In the genomic region with DNA sequence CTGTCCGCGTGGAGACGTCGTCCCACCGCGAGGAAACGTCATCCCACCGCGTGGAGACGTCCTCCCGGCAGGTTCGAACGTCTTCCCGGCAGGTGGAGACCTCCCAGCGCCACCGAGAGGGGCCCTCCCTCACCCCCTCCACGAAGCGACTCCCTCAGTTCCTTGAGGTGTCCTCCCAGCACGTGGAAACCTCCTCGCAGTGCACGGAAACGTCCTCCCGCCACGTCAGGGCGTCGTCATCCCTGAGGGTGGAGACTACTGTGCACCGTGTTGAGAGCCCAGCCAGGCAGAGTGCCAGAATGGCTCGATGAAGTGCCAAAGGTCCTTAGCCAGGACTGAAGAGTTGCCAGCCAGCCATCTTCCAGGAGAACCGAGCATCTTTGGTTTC, we compare ENCODE assay signal across 8 mouse cellular contexts. TPM values are rescaled to one million over a fixed set of nuclear protein-coding genes. Genes with fewer than 3 reads are reported as not detected.
DNase-seq lines count a peak whose midpoint lies in the region; ATAC-seq and TF ChIP-seq lines count a peak whose summit lies in the region.

A gene (minus strand): TSS at position 183 of the 388 bp plus-strand sequence.

- H3K4me1 ChIP-seq in hindbrain, embryonic 16.5 days (ENCODE audit: control insufficient read depth, insufficient read depth, low read depth, low read length): peaks cover 19% of the 10 kb centered on the region

- peaks cover 10% of the 10 kb centered on the region; the same call in 1 of the 2 replicates for H3K79me2 ChIP-seq in macrophage (ENCODE audit: inconsistent target)

- peak within 1 kb of the TSS; percentile 95 for H3K4me2 ChIP-seq in hindbrain, embryonic 16.5 days (ENCODE audit: low read length)

- H3K36me3 ChIP-seq in hindbrain, embryonic 16.5 days (ENCODE audit: control insufficient read depth, insufficient read depth, low read length): peaks cover 4% of the 10 kb centered on the region
- peaks cover 11% of the 10 kb centered on the region; the same call in 1 of the 2 replicates for H3K36me3 ChIP-seq in macrophage (ENCODE audit: inconsistent target)

- H3K9me3 ChIP-seq in hindbrain, embryonic 16.5 days (ENCODE audit: control insufficient read depth, low read length): no peaks in the 10 kb centered on the region

- WGBS in hindbrain, embryonic 16.5 days: under 1% methylated on average over 29 of the region's 29 CpGs
- WGBS in macrophage (ENCODE audit: missing documents): 1% methylated on average over 29 of the region's 29 CpGs

- peak; percentile 83 for DNase-seq in T-cell, adult 2 months (ENCODE audit: low spot score)
- peak; percentile 94 for DNase-seq in cerebellum, postnatal 10 days
- DNase-seq in gastrocnemius, adult 2 months: peak; percentile 89
- DNase-seq in left cerebral cortex, adult 2 months (ENCODE audit: extremely low spot score in 1 of 2, low spot score in 2 of 2): peak; percentile 70 to 77
- DNase-seq in right cerebral cortex, adult 18-20 months: peak; percentile 77
- peak; percentile 57 to 79 for DNase-seq in urinary bladder, postnatal 36 days (ENCODE audit: low spot score in 2 of 2)

- peak within 1 kb of the TSS; percentile 81 for H3K9ac ChIP-seq in hindbrain, embryonic 16.5 days (ENCODE audit: low read depth, low read length)

- H3K4me3 ChIP-seq in gastrocnemius, adult 2 months: peak within 1 kb of the TSS; percentile 83
- H3K4me3 ChIP-seq in hindbrain, embryonic 16.5 days (ENCODE audit: low read length): peak within 1 kb of the TSS; percentile 83
- peak within 1 kb of the TSS; percentile 84 for H3K4me3 ChIP-seq in left cerebral cortex, adult 2 months
- H3K4me3 ChIP-seq in macrophage (ENCODE audit: inconsistent target): peak within 1 kb of the TSS; percentile 94

- H3K27ac ChIP-seq in gastrocnemius, adult 2 months: peak within 1 kb of the TSS; percentile 97
- peak within 1 kb of the TSS; percentile 87 for H3K27ac ChIP-seq in hindbrain, embryonic 16.5 days (ENCODE audit: low read depth, low read length)
- H3K27ac ChIP-seq in left cerebral cortex, adult 2 months: peak within 1 kb of the TSS; percentile 94
- peak within 1 kb of the TSS; percentile 32 for H3K27ac ChIP-seq in macrophage

- intact Hi-C loops in gastrocnemius, adult 2 months (cut with DNase I): no loop called here
- intact Hi-C loops in left cerebral cortex, adult 2 months (cut with DNase I): no loop called here

- no peaks in the 10 kb centered on the region for H3K27me3 ChIP-seq in hindbrain, embryonic 16.5 days (replicated peaks; ENCODE audit: control insufficient read depth, insufficient read depth, low read length)

- no peak for TF ChIP-seq CTCF in gastrocnemius, adult 2 months (IDR thresholded peaks at IDR 0.05)
- TF ChIP-seq CTCF in left cerebral cortex, adult 2 months (IDR thresholded peaks at IDR 0.05): no peak

- ATAC-seq in hindbrain, embryonic 16.5 days: peak; percentile 87

RNA-seq across cellular contexts. Expression of the gene that starts here (rescaled TPM):
- total RNA-seq in gastrocnemius, adult 2 months (2021): 1 to 10 TPM; 7.2 to 8.2 TPM
- 50.4 and 53.9 TPM in 2 replicates for polyA plus RNA-seq in hindbrain, embryonic 16.5 days (2015; fragmentation: Nextera tagmentation; extraction: Ambion mirVana)
- total RNA-seq in left cerebral cortex, adult 2 months (2021): 10 to 100 TPM; 15.9 to 18.0 TPM
- 1 to 10 TPM in 23 of 26 experiments, under 1 TPM in 1, not detected in 2; 0.88 to 7.7 (median 4.1) TPM for total RNA-seq in macrophage (2018; cell fraction: chromatin; rRNA removed)
- total RNA-seq in macrophage (2018; cell fraction: cytosol; rRNA removed): 1 to 10 TPM; 4.1 to 6.8 (median 5.1) TPM
- total RNA-seq in macrophage (2018; cell fraction: nucleus; rRNA removed): 1 to 10 TPM; 1.5 to 9.7 (median 5.1) TPM
- polyA plus RNA-seq in macrophage (2018): 6.1 to 8.2 TPM (median 6.3 TPM) in 3 replicates

Comparison
In these comparisons a context has a peak if more than half of its experiments do, and no peak if none do; other contexts are left out.
1. Peak in every context shown above with its lines: DNase-seq, ATAC-seq, H3K4me3 ChIP-seq and H3K27ac ChIP-seq.
2. H3K27ac ChIP-seq: peak in every context shown above with its lines; median percentile 97 in gastrocnemius, adult 2 months; 94 in left cerebral cortex, adult 2 months; 87 in hindbrain, embryonic 16.5 days; 32 in macrophage.